Mouse (Mus musculus) embryonic facial prominence, embryonic 11.5 days (tissue): ENCODE data around the gene Nmt2. TPM values are rescaled to one million over a fixed set of nuclear protein-coding genes. Genes with fewer than 3 reads are reported as not detected.

Experiments used
- ATAC-seq: fragments of 200-750 bp; cut with Nextera tagmentation; replicated peaks from 2 replicates; pipeline ENCODE4 v1.8.0; 2017; ENCODE audit warnings: low read depth; ENCODE audit not compliant: insufficient number of reproducible peaks, low FRiP score, low TSS enrichment
- DNase-seq: peaks from one replicate; pipeline ENCODE4 v3.0.0-alpha.2; 2015; ENCODE audit warnings: low spot score
- H3K27ac ChIP-seq: fragments of 300-500 bp; sonication (generic); replicated peaks from 2 replicates; pipeline ENCODE4 v1.5.1; 2014; ENCODE audit warnings: mild to moderate bottlenecking, low read depth, low read length, control low read depth
- H3K27me3 ChIP-seq: fragments of 300-500 bp; sonication (generic); 2 replicates; pipeline ENCODE4 v1.6.1; 2014; ENCODE audit warnings: mild to moderate bottlenecking, low read length, moderate library complexity, mixed read lengths; ENCODE audit not compliant: control insufficient read depth, insufficient read depth
- H3K36me3 ChIP-seq: fragments of 300-500 bp; sonication (generic); replicated peaks from 2 replicates; pipeline ENCODE4 v1.6.1; 2014; ENCODE audit warnings: low read depth, mild to moderate bottlenecking, low read length, moderate library complexity, mixed read lengths; ENCODE audit not compliant: control insufficient read depth, insufficient read depth
- H3K4me1 ChIP-seq: fragments of 300-500 bp; sonication (generic); 2 replicates; pipeline ENCODE4 v1.6.1; 2014; ENCODE audit warnings: low read length, mixed read lengths; ENCODE audit not compliant: control insufficient read depth, insufficient read depth
- H3K4me2 ChIP-seq: fragments of 300-500 bp; sonication (generic); 2 replicates; pipeline ENCODE4 v1.6.1; 2014; ENCODE audit warnings: low read depth, mild to moderate bottlenecking, control low read depth, low read length, moderate library complexity
- H3K4me3 ChIP-seq: fragments of 300-500 bp; sonication (generic); 2 replicates; pipeline ENCODE4 v1.5.1; 2014; ENCODE audit warnings: low read depth, low read length, control low read depth
- H3K9ac ChIP-seq: fragments of 300-500 bp; sonication (generic); replicated peaks from 2 replicates; pipeline ENCODE4 v1.6.1; 2014; ENCODE audit warnings: mild to moderate bottlenecking, control low read depth, low read length
- H3K9me3 ChIP-seq: fragments of 300-500 bp; sonication (generic); replicated peaks from 2 replicates; pipeline ENCODE4 v1.6.1; 2016; ENCODE audit warnings: mild to moderate bottlenecking, low read length, inconsistent platforms, mixed read lengths; ENCODE audit not compliant: control insufficient read depth
- WGBS: fragments of 180-500 bp; shearing (Covaris S2); extraction: QIAGEN DNeasy Blood & Tissue Kit; methylation state at CpG from one replicate; pipeline ENCODE4 v1.1.7; 2014; 5-methylcytosine and 5-hydroxymethylcytosine counted together
- polyA plus RNA-seq: library from polyadenylated mRNA; unstranded; fragments of >200 nt; fragmentation: Nextera tagmentation; extraction: Ambion mirVana; gene quantifications from 2 replicates; pipeline ENCODE4 v1.2.1, GENCODE M21; 2014

Gene Nmt2
- 46.0 and 46.1 TPM in 2 replicates for polyA plus RNA-seq

DNA sequence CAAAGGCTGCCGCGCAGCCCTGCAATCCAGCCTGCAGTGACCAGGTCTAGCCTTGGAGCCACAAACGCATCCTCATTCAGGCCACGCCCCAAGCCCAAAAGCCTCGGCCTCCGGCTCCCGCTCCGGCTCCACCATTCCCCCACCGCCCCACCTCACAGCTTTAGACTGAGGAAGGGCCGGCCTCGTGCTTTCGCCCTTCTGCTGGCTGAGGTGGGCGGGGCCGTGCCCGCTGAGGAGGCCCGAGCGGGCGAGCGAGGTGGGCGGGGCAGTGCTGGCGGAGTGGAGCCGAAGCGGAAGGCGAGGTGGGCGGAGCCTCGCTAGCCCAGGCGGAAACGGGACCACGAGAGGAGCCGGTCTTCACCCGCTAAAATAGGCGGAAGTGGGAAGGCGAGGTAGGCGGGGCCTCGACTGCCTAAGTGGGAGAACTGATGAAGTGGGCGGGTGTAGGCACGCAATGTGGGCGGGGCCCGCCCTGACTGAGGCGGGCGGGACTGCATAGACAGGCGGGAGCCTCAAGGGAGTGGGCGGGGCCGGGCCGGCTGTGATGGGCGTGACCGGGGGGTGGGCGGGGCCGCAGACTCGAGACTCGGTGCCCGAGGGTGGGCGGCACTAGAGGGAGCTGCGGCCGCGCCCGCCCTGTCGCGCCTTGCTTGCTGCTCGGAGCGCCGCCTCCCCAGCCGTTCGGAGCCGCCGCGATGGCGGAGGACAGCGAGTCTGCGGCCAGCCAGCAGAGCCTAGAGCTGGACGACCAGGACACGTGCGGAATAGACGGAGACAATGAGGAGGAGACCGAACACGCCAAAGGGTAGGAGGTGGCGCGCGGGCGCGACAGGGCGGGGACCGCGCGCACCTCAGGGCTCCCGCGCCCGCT is at the start of gene Nmt2:
Gene Nmt2 (plus strand): TSS at position 611 of the 871 bp plus-strand sequence.
- peak within 1 kb of the TSS; percentile 74 for H3K9ac ChIP-seq
- no peaks in the 10 kb centered on the region for H3K9me3 ChIP-seq
- WGBS: under 1% methylated on average over 78 of the region's 88 CpGs
- peak; percentile 100 for DNase-seq
- H3K27me3 ChIP-seq: no peaks in the 10 kb centered on the region
- peak within 1 kb of the TSS; percentile 85 for H3K4me3 ChIP-seq
- peak; percentile 98 for ATAC-seq
- no peaks in the 10 kb centered on the region for H3K36me3 ChIP-seq
- H3K4me1 ChIP-seq: 0 out of 2 replicates have a peak, but pooled peaks cover 4% of the 10 kb centered on the region
- peak within 1 kb of the TSS; percentile 88 for H3K4me2 ChIP-seq
- H3K27ac ChIP-seq: peak within 1 kb of the TSS; percentile 57

DNA sequence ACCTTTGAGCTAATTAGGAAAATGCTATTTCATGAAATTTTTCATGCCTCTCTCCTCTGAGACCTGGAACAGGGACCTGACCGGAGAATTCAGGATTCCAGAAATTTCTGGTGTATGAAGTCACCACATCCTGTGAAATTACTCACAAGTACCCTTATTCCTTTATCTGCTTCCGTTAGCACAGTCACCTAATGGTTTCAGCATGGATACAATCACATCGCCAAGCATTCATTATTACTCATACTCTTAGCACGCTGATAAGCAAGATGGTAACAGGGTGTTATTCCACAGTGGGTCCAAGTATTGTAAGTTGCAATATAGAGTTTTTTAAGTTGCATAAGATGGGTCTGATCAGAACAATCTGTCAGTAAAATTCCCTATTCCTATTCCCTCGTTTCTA is 44.8 kb upstream of the Nmt2 start:
- no peak overlapping the region for H3K27ac ChIP-seq
- 65% methylated on average over 5 of the region's 5 CpGs for WGBS
- no peaks in the 10 kb centered on the region for H3K27me3 ChIP-seq
- no peak overlapping the region for H3K9ac ChIP-seq
- ATAC-seq: no peak
- H3K36me3 ChIP-seq: no peaks in the 10 kb centered on the region
- H3K4me2 ChIP-seq: no peak overlapping the region
- H3K4me1 ChIP-seq: no peaks in the 10 kb centered on the region
- DNase-seq: no peak
- H3K9me3 ChIP-seq: no peaks in the 10 kb centered on the region
- H3K4me3 ChIP-seq: no peak overlapping the region

DNA sequence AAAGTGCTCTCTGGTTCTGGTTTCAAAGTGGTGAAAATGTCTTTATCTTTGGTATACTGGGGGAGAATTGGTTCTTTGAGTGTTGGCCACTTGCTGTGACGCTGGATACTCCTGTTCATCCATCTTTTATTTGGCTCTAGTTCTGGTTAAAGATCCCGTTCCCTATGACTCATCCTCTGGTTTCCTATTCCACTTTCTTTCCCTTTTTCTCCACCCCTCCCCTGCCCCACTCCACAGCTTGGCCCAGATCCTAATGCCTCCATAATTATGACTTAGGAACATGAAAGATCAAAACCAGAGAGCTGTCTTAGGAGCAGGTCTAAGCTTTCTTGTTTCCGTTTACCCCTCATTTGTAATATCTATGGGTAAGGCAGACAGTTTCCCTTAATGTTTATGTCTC is 39.8 kb upstream of the Nmt2 start:
- no peak overlapping the region for H3K4me3 ChIP-seq
- H3K36me3 ChIP-seq: no peaks in the 10 kb centered on the region
- H3K27me3 ChIP-seq: no peaks in the 10 kb centered on the region
- DNase-seq: no peak
- no peak for ATAC-seq
- WGBS: 81% methylated on average over 3 of the region's 3 CpGs
- no peak overlapping the region for H3K27ac ChIP-seq
- no peak overlapping the region for H3K4me2 ChIP-seq
- H3K9ac ChIP-seq: no peak overlapping the region
- no peaks in the 10 kb centered on the region for H3K4me1 ChIP-seq
- H3K9me3 ChIP-seq: no peaks in the 10 kb centered on the region

DNA sequence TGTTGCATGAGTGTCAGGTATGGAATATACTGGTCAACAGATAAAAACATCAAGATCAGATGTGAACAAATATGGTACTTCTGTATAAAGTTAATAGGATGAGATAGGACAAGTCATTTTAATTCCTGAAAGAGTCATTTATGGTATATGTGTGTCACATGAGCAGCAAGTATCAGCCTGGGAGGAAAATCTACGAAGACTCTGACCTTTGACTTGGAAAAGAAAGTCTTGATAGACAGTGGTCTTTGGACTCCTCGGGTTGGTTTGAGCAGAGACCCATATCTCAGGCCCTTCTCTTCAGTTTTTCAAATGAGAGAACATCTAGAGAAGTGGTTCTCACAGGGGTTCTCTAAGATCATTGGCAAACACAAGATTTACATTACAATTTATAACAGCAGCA is 32.7 kb upstream of the Nmt2 start:
- WGBS: 83% methylated on average over 2 of the region's 2 CpGs
- no peaks in the 10 kb centered on the region; the same call in 1 of the 2 replicates for H3K9me3 ChIP-seq
- no peaks in the 10 kb centered on the region for H3K36me3 ChIP-seq
- no peak overlapping the region for H3K4me2 ChIP-seq
- ATAC-seq (no peak), DNase-seq (no peak)
- no peaks in the 10 kb centered on the region for H3K4me1 ChIP-seq
- H3K27me3 ChIP-seq: no peaks in the 10 kb centered on the region
- no peak overlapping the region for H3K9ac ChIP-seq
- H3K27ac ChIP-seq: no peak overlapping the region
- H3K4me3 ChIP-seq: no peak overlapping the region

DNA sequence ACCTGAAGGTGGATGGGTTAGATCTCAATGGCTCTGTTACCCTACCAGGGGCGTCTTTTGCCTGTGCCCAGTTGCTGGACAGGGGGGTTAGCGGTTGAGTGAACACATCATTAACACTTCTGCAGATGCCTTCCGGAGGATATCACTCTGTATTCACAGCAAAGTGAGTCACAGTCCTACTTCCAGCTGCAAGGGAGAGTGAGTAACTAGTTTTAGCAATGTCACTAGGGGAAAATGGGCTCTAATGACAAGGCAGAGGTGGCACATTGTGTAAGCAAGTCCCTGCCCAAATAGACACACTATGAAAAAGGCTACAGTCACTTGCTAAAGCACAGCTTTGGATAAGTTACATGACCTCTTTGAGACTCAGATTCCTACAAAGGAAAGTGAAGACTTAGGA is 17.5 kb upstream of the Nmt2 start:
- Histone ChIP-seq H3K27ac (no peak overlapping the region), H3K4me2 (no peak overlapping the region), H3K9me3 (no peaks in the 10 kb centered on the region), H3K9ac (no peak overlapping the region), H3K27me3 (no peaks in the 10 kb centered on the region), H3K36me3 (no peaks in the 10 kb centered on the region), H3K4me1 (no peaks in the 10 kb centered on the region), H3K4me3 (no peak overlapping the region)
- no peak for DNase-seq
- WGBS: 89% methylated on average over 3 of the region's 3 CpGs
- no peak for ATAC-seq

DNA sequence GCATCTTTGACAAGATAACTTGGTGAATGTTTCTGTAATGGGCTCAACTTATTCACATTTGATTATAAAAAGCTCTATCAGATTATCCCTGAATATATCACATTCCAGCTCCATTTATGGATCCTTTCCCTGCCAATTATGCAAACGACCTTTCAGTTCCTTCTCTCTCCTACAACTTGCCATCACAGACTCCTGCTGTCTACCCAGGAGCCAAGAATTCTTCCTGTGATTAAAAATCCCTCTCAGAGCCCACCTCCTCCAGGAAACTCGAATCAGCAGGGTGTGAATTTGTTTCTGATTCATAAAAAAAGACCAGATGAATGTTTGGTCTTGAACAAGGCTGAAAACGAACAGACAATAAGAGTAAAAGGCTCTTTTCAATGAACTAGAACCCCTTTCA is 16.1 kb upstream of the Nmt2 start:
- no peaks in the 10 kb centered on the region for H3K4me1 ChIP-seq
- ATAC-seq: no peak
- no peak overlapping the region for H3K27ac ChIP-seq
- no peak for DNase-seq
- H3K36me3 ChIP-seq: no peaks in the 10 kb centered on the region
- WGBS: 42% methylated on average over 3 of the region's 3 CpGs
- H3K9me3 ChIP-seq: no peaks in the 10 kb centered on the region
- H3K27me3 ChIP-seq: no peaks in the 10 kb centered on the region
- H3K4me3 ChIP-seq: no peak overlapping the region
- H3K4me2 ChIP-seq: no peak overlapping the region
- H3K9ac ChIP-seq: no peak overlapping the region

DNA sequence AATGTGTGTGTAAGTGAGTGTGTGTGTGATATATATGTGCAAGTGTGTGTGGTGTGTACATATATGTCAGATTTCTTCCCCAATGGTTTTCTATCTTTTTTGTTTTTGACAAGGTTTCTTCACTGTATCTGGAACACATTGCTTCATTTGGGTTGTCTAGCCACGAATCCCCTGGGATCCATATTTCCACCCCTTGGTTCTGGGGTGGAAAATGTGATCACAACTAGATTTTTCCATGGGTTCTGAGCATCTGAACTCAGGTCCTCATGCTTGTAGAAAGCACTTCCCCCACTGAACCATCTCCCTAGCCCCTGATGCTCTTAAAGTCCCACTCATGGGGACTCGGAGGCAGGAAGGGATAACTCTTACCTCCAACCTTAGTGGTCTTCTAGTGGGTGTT is 10.7 kb upstream of the Nmt2 start:
- H3K4me3 ChIP-seq: no peak overlapping the region
- H3K9me3 ChIP-seq: no peaks in the 10 kb centered on the region
- DNase-seq (no peak), ATAC-seq (no peak)
- H3K4me2 ChIP-seq: no peak overlapping the region
- no peak overlapping the region for H3K9ac ChIP-seq
- H3K27ac ChIP-seq: no peak overlapping the region
- H3K4me1 ChIP-seq: no peaks in the 10 kb centered on the region
- no peaks in the 10 kb centered on the region for H3K27me3 ChIP-seq
- H3K36me3 ChIP-seq: no peaks in the 10 kb centered on the region
- WGBS: 89% methylated on average over 2 of the region's 2 CpGs

DNA sequence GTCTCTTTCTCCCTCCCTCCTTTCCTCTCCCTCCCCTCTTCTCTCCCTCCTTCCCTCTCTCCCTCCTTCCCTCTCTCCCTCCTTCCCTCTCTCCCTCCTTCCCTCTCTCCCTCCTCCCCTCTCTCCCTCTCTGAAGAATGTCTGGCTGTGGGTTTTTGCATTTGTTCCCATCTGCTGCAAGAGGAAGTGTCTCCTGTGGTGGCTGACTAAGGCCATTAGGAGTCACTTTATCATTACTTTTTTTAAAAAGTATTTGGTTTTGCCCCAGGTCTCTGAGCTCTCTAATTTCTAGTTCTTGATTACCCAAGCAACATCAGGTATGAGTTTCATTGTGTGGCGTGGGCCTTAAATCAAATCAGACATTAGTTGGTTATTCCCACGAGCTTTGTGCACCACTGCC is 7.9 kb upstream of the Nmt2 start:
- Histone ChIP-seq H3K4me3 (no peak overlapping the region), H3K4me2 (no peak overlapping the region), H3K27ac (no peak overlapping the region), H3K9ac (no peak overlapping the region), H3K9me3 (no peaks in the 10 kb centered on the region), H3K36me3 (no peaks in the 10 kb centered on the region), H3K4me1 (no peaks in the 10 kb centered on the region), H3K27me3 (no peaks in the 10 kb centered on the region)
- ATAC-seq (no peak), DNase-seq (no peak)
- WGBS: 72% methylated on average over 2 of the region's 2 CpGs
